Mouse (Mus musculus): ENCODE measurements at regions not wholly inside any gene's neighbourhood (a gene's known extent, or its start where the extent isn't known, plus 50 kb on each side); places are given as distances from the start of the nearest gene placed in this dataset.
"Not testable (repeated sequence)": the region's sequence is repeated elsewhere in the genome, so short reads cannot be mapped to it uniquely, and the experiment has no call there.

- DNase-seq (ENCODE audit: low spot score) = not testable (repeated sequence)
Measured at GRCm38 (mm10) chr17:13590240-13590837, 170.0 kb upstream of the Afdn start.

Data from layer of hippocampus, adult 9-10 months (tissue).